Mouse (Mus musculus): ENCODE measurements around the gene Skp1a. TPM values are rescaled to one million over a fixed set of nuclear protein-coding genes. Genes with fewer than 3 reads are reported as not detected.
A peak's percentile ranks its signal among the peaks of the same experiment; 100 is the strongest.

Skp1a gene
- polyA plus RNA-seq, 1 experiment from 2014 or later: 739 TPM

- 87% methylated on average over 11 of the region's 11 CpGs for WGBS
- no peak overlapping the region for H3K4me2 ChIP-seq (ENCODE audit: low read depth, low read length)
- no peak for DNase-seq (ENCODE audit: low spot score)
- no peak overlapping the region for H3K9ac ChIP-seq (ENCODE audit: low read depth, low read length)
- ATAC-seq (ENCODE audit: low read depth): no peak
- no peaks in the 10 kb centered on the region for H3K36me3 ChIP-seq (ENCODE audit: control insufficient read depth, insufficient read depth, low read length)
- H3K4me3 ChIP-seq (ENCODE audit: low read depth, low read length): no peak overlapping the region
- H3K27me3 ChIP-seq (replicated peaks; ENCODE audit: control insufficient read depth, insufficient read depth, low read length): no peaks in the 10 kb centered on the region
- H3K4me1 ChIP-seq (ENCODE audit: control insufficient read depth, insufficient read depth, low read length): 0 out of 2 replicates have a peak, but pooled peaks cover 5% of the 10 kb centered on the region
- no peaks in the 10 kb centered on the region for H3K9me3 ChIP-seq (ENCODE audit: control insufficient read depth, low read length)
- H3K27ac ChIP-seq (replicated peaks; ENCODE audit: low read depth, low read length): no peak overlapping the region
These were observed 30.5 kb downstream of the Skp1a start for GRCm38 (mm10) chr11:52262338-52262737.

- WGBS: 86% methylated on average over 6 of the region's 7 CpGs
- Histone ChIP-seq H3K4me2 (ENCODE audit: low read depth, low read length) (no peak overlapping the region), H3K9me3 (ENCODE audit: control insufficient read depth, low read length) (no peaks in the 10 kb centered on the region), H3K27me3 (replicated peaks; ENCODE audit: control insufficient read depth, insufficient read depth, low read length) (no peaks in the 10 kb centered on the region), H3K9ac (ENCODE audit: low read depth, low read length) (no peak overlapping the region), H3K27ac (replicated peaks; ENCODE audit: low read depth, low read length) (no peak overlapping the region), H3K4me3 (ENCODE audit: low read depth, low read length) (no peak overlapping the region), H3K4me1 (ENCODE audit: control insufficient read depth, insufficient read depth, low read length) (0 out of 2 replicates have a peak, but pooled peaks cover 8% of the 10 kb centered on the region), H3K36me3 (ENCODE audit: control insufficient read depth, insufficient read depth, low read length) (no peaks in the 10 kb centered on the region)
- ATAC-seq (ENCODE audit: low read depth): no peak
- DNase-seq (ENCODE audit: low spot score): no peak
These were observed 33.1 kb downstream of the Skp1a start for GRCm38 (mm10) chr11:52264871-52265270.

GRCm38 (mm10) chr11:52265616-52266307 lies 34.0 kb downstream of the Skp1a start:
- Histone ChIP-seq H3K4me3 (ENCODE audit: low read depth, low read length) (no peak overlapping the region), H3K4me1 (ENCODE audit: control insufficient read depth, insufficient read depth, low read length) (0 out of 2 replicates have a peak, but pooled peaks cover 8% of the 10 kb centered on the region), H3K4me2 (ENCODE audit: low read depth, low read length) (no peak overlapping the region), H3K9me3 (ENCODE audit: control insufficient read depth, low read length) (no peaks in the 10 kb centered on the region), H3K27ac (replicated peaks; ENCODE audit: low read depth, low read length) (no peak overlapping the region), H3K9ac (ENCODE audit: low read depth, low read length) (no peak overlapping the region), H3K36me3 (ENCODE audit: control insufficient read depth, insufficient read depth, low read length) (no peaks in the 10 kb centered on the region), H3K27me3 (replicated peaks; ENCODE audit: control insufficient read depth, insufficient read depth, low read length) (no peaks in the 10 kb centered on the region)
- WGBS: 55% methylated on average over 12 of the region's 12 CpGs
- no peak for ATAC-seq (ENCODE audit: low read depth)
- no peak for DNase-seq (ENCODE audit: low spot score)

GRCm38 (mm10) chr11:52267271-52267670 lies 35.5 kb downstream of the Skp1a start:
- H3K9ac ChIP-seq (ENCODE audit: low read depth, low read length): no peak overlapping the region
- no peak overlapping the region for H3K4me2 ChIP-seq (ENCODE audit: low read depth, low read length)
- H3K4me3 ChIP-seq (ENCODE audit: low read depth, low read length): no peak overlapping the region
- H3K27me3 ChIP-seq (replicated peaks; ENCODE audit: control insufficient read depth, insufficient read depth, low read length): no peaks in the 10 kb centered on the region
- DNase-seq (ENCODE audit: low spot score) (no peak), ATAC-seq (ENCODE audit: low read depth) (no peak)
- H3K9me3 ChIP-seq (ENCODE audit: control insufficient read depth, low read length): no peaks in the 10 kb centered on the region
- 79% methylated on average over 5 of the region's 5 CpGs for WGBS
- H3K4me1 ChIP-seq (ENCODE audit: control insufficient read depth, insufficient read depth, low read length): peaks cover 9% of the 10 kb centered on the region; the same call in 1 of the 2 replicates
- H3K36me3 ChIP-seq (ENCODE audit: control insufficient read depth, insufficient read depth, low read length): no peaks in the 10 kb centered on the region
- no peak overlapping the region for H3K27ac ChIP-seq (replicated peaks; ENCODE audit: low read depth, low read length)

GRCm38 (mm10) chr11:52268104-52268835 lies 36.5 kb downstream of the Skp1a start:
- no peak overlapping the region for H3K4me3 ChIP-seq (ENCODE audit: low read depth, low read length)
- peak; percentile 47; the same call in 1 of the 2 replicates for ATAC-seq (ENCODE audit: low read depth)
- H3K9me3 ChIP-seq (ENCODE audit: control insufficient read depth, low read length): no peaks in the 10 kb centered on the region
- peak; percentile 45 for DNase-seq (ENCODE audit: low spot score)
- no peaks in the 10 kb centered on the region for H3K27me3 ChIP-seq (replicated peaks; ENCODE audit: control insufficient read depth, insufficient read depth, low read length)
- H3K36me3 ChIP-seq (ENCODE audit: control insufficient read depth, insufficient read depth, low read length): no peaks in the 10 kb centered on the region
- no peak overlapping the region; the same call in 1 of the 2 replicates for H3K9ac ChIP-seq (ENCODE audit: low read depth, low read length)
- 43% methylated on average over 7 of the region's 7 CpGs for WGBS
- H3K27ac ChIP-seq (replicated peaks; ENCODE audit: low read depth, low read length): no peak overlapping the region
- peaks cover 12% of the 10 kb centered on the region; the same call in 1 of the 2 replicates for H3K4me1 ChIP-seq (ENCODE audit: control insufficient read depth, insufficient read depth, low read length)
- no peak overlapping the region for H3K4me2 ChIP-seq (ENCODE audit: low read depth, low read length)

- H3K4me1 ChIP-seq (ENCODE audit: control insufficient read depth, insufficient read depth, low read length): peaks cover 12% of the 10 kb centered on the region; the same call in 1 of the 2 replicates
- H3K36me3 ChIP-seq (ENCODE audit: control insufficient read depth, insufficient read depth, low read length): no peaks in the 10 kb centered on the region
- DNase-seq (ENCODE audit: low spot score): no peak
- WGBS: 86% methylated on average over 6 of the region's 6 CpGs
- ATAC-seq (ENCODE audit: low read depth): no peak
- no peak overlapping the region for H3K4me2 ChIP-seq (ENCODE audit: low read depth, low read length)
- no peak overlapping the region for H3K27ac ChIP-seq (replicated peaks; ENCODE audit: low read depth, low read length)
- H3K9ac ChIP-seq (ENCODE audit: low read depth, low read length): no peak overlapping the region
- no peak overlapping the region for H3K4me3 ChIP-seq (ENCODE audit: low read depth, low read length)
- no peaks in the 10 kb centered on the region for H3K9me3 ChIP-seq (ENCODE audit: control insufficient read depth, low read length)
- H3K27me3 ChIP-seq (replicated peaks; ENCODE audit: control insufficient read depth, insufficient read depth, low read length): no peaks in the 10 kb centered on the region
These were observed 38.0 kb downstream of the Skp1a start for GRCm38 (mm10) chr11:52269841-52270240.

GRCm38 (mm10) chr11:52271765-52272495 lies 40.1 kb downstream of the Skp1a start:
- 55% methylated on average over 8 of the region's 8 CpGs for WGBS
- peak; percentile 69 for DNase-seq (ENCODE audit: low spot score)
- Histone ChIP-seq H3K36me3 (ENCODE audit: control insufficient read depth, insufficient read depth, low read length) (no peaks in the 10 kb centered on the region), H3K4me3 (ENCODE audit: low read depth, low read length) (no peak overlapping the region), H3K9me3 (ENCODE audit: control insufficient read depth, low read length) (no peaks in the 10 kb centered on the region), H3K4me2 (ENCODE audit: low read depth, low read length) (no peak overlapping the region), H3K9ac (ENCODE audit: low read depth, low read length) (no peak overlapping the region), H3K27me3 (replicated peaks; ENCODE audit: control insufficient read depth, insufficient read depth, low read length) (no peaks in the 10 kb centered on the region), H3K4me1 (ENCODE audit: control insufficient read depth, insufficient read depth, low read length) (peaks cover 7% of the 10 kb centered on the region; the same call in 1 of the 2 replicates), H3K27ac (replicated peaks; ENCODE audit: low read depth, low read length) (peak overlapping the region; percentile 50; the same call in 1 of the 2 replicates)
- peak; percentile 80 for ATAC-seq (ENCODE audit: low read depth)

GRCm38 (mm10) chr11:52272619-52273018 lies 40.8 kb downstream of the Skp1a start:
- ATAC-seq (ENCODE audit: low read depth): no peak
- H3K4me2 ChIP-seq (ENCODE audit: low read depth, low read length): no peak overlapping the region

More at GRCm38 (mm10) chr11:52272619-52273018, 40.8 kb downstream of the Skp1a start:
- Histone ChIP-seq H3K27me3 (replicated peaks; ENCODE audit: control insufficient read depth, insufficient read depth, low read length) (no peaks in the 10 kb centered on the region), H3K4me3 (ENCODE audit: low read depth, low read length) (no peak overlapping the region), H3K27ac (replicated peaks; ENCODE audit: low read depth, low read length) (peak overlapping the region; percentile 50; the same call in 1 of the 2 replicates), H3K9me3 (ENCODE audit: control insufficient read depth, low read length) (no peaks in the 10 kb centered on the region), H3K36me3 (ENCODE audit: control insufficient read depth, insufficient read depth, low read length) (no peaks in the 10 kb centered on the region), H3K9ac (ENCODE audit: low read depth, low read length) (no peak overlapping the region), H3K4me1 (ENCODE audit: control insufficient read depth, insufficient read depth, low read length) (peaks cover 7% of the 10 kb centered on the region; the same call in 1 of the 2 replicates)
- peak; percentile 53 for DNase-seq (ENCODE audit: low spot score)
- 43% methylated on average over 6 of the region's 6 CpGs for WGBS
